Mouse (Mus musculus) erythroblast, embryonic 14.5 days (primary cell): Measurements from ENCODE around the gene Phkg1. TPM values are rescaled to one million over a fixed set of nuclear protein-coding genes. Genes with fewer than 3 reads are reported as not detected.

ENCODE experiments used
- H3K27me3 ChIP-seq: 2 replicates; pipeline ENCODE4 v1.6.1; 2012; ENCODE audit warnings: inconsistent platforms; ENCODE audit not compliant: control insufficient read depth
- H3K36me3 ChIP-seq: 2 replicates; pipeline ENCODE4 v1.6.1; 2012; ENCODE audit warnings: mild to moderate bottlenecking, inconsistent platforms; ENCODE audit not compliant: control insufficient read depth
- H3K4me1 ChIP-seq: 2 replicates; pipeline ENCODE4 v1.6.1; 2012; ENCODE audit warnings: inconsistent platforms; ENCODE audit not compliant: control insufficient read depth
- H3K4me3 ChIP-seq: replicated peaks from 2 replicates; pipeline ENCODE3; 2012; ENCODE audit warnings: moderate library complexity, mild to moderate bottlenecking, inconsistent platforms
- H3K9me3 ChIP-seq: 2 replicates; pipeline ENCODE4 v1.6.1; 2012; ENCODE audit warnings: low read length, inconsistent platforms, mixed read lengths; ENCODE audit not compliant: control insufficient read depth
- GATA1 ChIP-seq: IDR thresholded peaks from 2 replicates; pipeline ENCODE4 v1.6.1; 2012; ENCODE audit warnings: low read length, inconsistent platforms, mixed read lengths
- TAL1 ChIP-seq: IDR thresholded peaks from 3 replicates; pipeline ENCODE4 v1.6.1; 2012; ENCODE audit warnings: low read length, inconsistent platforms, mixed read lengths
- polyA plus RNA-seq: library from polyadenylated mRNA; stranded (reverse); fragments of >175 nt; gene quantifications from 2 replicates; pipeline ENCODE4 v1.2.3, GENCODE M21; 2012

Phkg1 gene
- polyA plus RNA-seq, 1 experiment, result not detected

GRCm38 (mm10) chr5:129856414-129856813, 41.9 kb downstream of the Phkg1 start:
- Histone ChIP-seq H3K27me3 (no peaks in the 10 kb centered on the region), H3K4me1 (no peaks in the 10 kb centered on the region), H3K9me3 (peaks cover 3% of the 10 kb centered on the region; the same call in 1 of the 2 replicates), H3K36me3 (peaks cover 76% of the 10 kb centered on the region), H3K4me3 (no peak overlapping the region)
- TF ChIP-seq TAL1 (no peak), GATA1 (no peak)

GRCm38 (mm10) chr5:129855163-129855562, 43.2 kb downstream of the Phkg1 start:
- peaks cover 69% of the 10 kb centered on the region for H3K36me3 ChIP-seq

GRCm38 (mm10) chr5:129847558-129847820, 50.9 kb downstream of the Phkg1 start:
- Histone ChIP-seq H3K27me3 (no peaks in the 10 kb centered on the region), H3K4me1 (peaks cover 27% of the 10 kb centered on the region), H3K4me3 (peak overlapping the region; percentile 74), H3K9me3 (peaks cover 4% of the 10 kb centered on the region), H3K36me3 (peaks cover 36% of the 10 kb centered on the region)
- no peak for TF ChIP-seq TAL1
- TF ChIP-seq GATA1, result no peak

More at GRCm38 (mm10) chr5:129855163-129855562, 43.2 kb downstream of the Phkg1 start:
- no peaks in the 10 kb centered on the region for H3K4me1 ChIP-seq
- H3K27me3 ChIP-seq, result no peaks in the 10 kb centered on the region
- peaks cover 3% of the 10 kb centered on the region; the same call in 1 of the 2 replicates for H3K9me3 ChIP-seq
- TF ChIP-seq TAL1 (no peak), GATA1 (no peak)
- no peak overlapping the region for H3K4me3 ChIP-seq

GRCm38 (mm10) chr5:129846752-129847557, 51.4 kb downstream of the Phkg1 start, which contains the start of gene Sumf2:
TSS of gene Sumf2 (plus strand) at chr5:129846986.
- H3K36me3 ChIP-seq, result peaks cover 36% of the 10 kb centered on the region
- H3K9me3 ChIP-seq, result peaks cover 4% of the 10 kb centered on the region

GRCm38 (mm10) chr5:129844848-129845247, 53.5 kb downstream of the Phkg1 start:
- TF ChIP-seq GATA1, result no peak
- no peak for TF ChIP-seq TAL1
- no peaks in the 10 kb centered on the region for H3K27me3 ChIP-seq
- H3K4me1 ChIP-seq, result peaks cover 27% of the 10 kb centered on the region
- peaks cover 31% of the 10 kb centered on the region for H3K36me3 ChIP-seq
- no peak overlapping the region for H3K4me3 ChIP-seq
- peaks cover 4% of the 10 kb centered on the region for H3K9me3 ChIP-seq

More at GRCm38 (mm10) chr5:129846752-129847557, 51.4 kb downstream of the Phkg1 start, which contains the start of gene Sumf2:
- TF ChIP-seq GATA1 (peak; percentile 71), TAL1 (no peak)
- Histone ChIP-seq H3K4me3 (peak within 1 kb of the TSS; percentile 74), H3K4me1 (peaks cover 27% of the 10 kb centered on the region), H3K27me3 (no peaks in the 10 kb centered on the region)

Other genes starting within 250 kb of the Phkg1 start
- gene Zfp11, start 228.4 kb downstream of the Phkg1 start, polyA plus RNA-seq, result 0.01 TPM in 1 of 2 replicates, not detected in the other
- gene Sept14, start 190.0 kb downstream of the Phkg1 start, polyA plus RNA-seq, result not detected in 2 replicates
- gene Mrps17, start 183.1 kb downstream of the Phkg1 start, polyA plus RNA-seq, result 1.5 and 1.6 TPM in 2 replicates
- gene Nipsnap2, start 173.5 kb downstream of the Phkg1 start, polyA plus RNA-seq, result 1.9 and 2.4 TPM in 2 replicates
- 0.92 and 1.4 TPM in 2 replicates for gene Psph, start 111.1 kb downstream of the Phkg1 start, polyA plus RNA-seq
- 0.97 and 1.0 TPM in 2 replicates for gene Sumf2, start 51.6 kb downstream of the Phkg1 start, polyA plus RNA-seq
- 80.6 and 90.6 TPM in 2 replicates for gene Chchd2, start 11.1 kb downstream of the Phkg1 start, polyA plus RNA-seq
- gene Zbed5, start 2.8 kb downstream of the Phkg1 start, polyA plus RNA-seq, result 0.04 TPM in 1 of 2 replicates, not detected in the other
- not detected in 2 replicates for gene Nupr1l, start 10.0 kb upstream of the Phkg1 start, polyA plus RNA-seq
- gene Vkorc1l1, start 43.4 kb upstream of the Phkg1 start, polyA plus RNA-seq, result 0.92 and 1.9 TPM in 2 replicates
- gene Gusb, start 104.5 kb upstream of the Phkg1 start, polyA plus RNA-seq, result 0.28 and 0.51 TPM in 2 replicates
- gene Asl, start 130.7 kb upstream of the Phkg1 start, polyA plus RNA-seq, result 1.0 and 2.1 TPM in 2 replicates
- gene Crcp, start 130.7 kb upstream of the Phkg1 start, polyA plus RNA-seq, result 1.1 and 2.1 TPM in 2 replicates
- 2.3 and 3.4 TPM in 2 replicates for gene Tpst1, start 174.8 kb upstream of the Phkg1 start, polyA plus RNA-seq
- 1.4 and 2.1 TPM in 2 replicates for gene Kctd7, start 246.3 kb upstream of the Phkg1 start, polyA plus RNA-seq